ENCODE assay signal across 25 mouse cellular contexts in genomic region chr8:94776346-94776745, GRCm38 (mm10). TPM values are rescaled to one million over a fixed set of nuclear protein-coding genes. Genes with fewer than 3 reads are reported as not detected.
A peak's percentile ranks its signal among the peaks of the same experiment; 100 is the strongest.
DNase-seq lines count a peak whose midpoint lies in the region; TF ChIP-seq lines count a peak whose summit lies in the region.
"Had no signal": no experiment of that assay in that cellular context is flagged by ENCODE, and none has a peak within 500 bp of the region (broad histone marks: within the 10 kb centered on the region; RNA-seq: fewer than 3 reads in every experiment).

No protein-coding gene starts in this region.

- H3K4me1 ChIP-seq in cortical plate, adult 2 months (ENCODE audit: control insufficient read depth, insufficient read depth, low read length), result peaks cover 15% of the 10 kb centered on the region

- H3K27ac ChIP-seq in layer of hippocampus, adult 2 months, result no peak overlapping the region
- H3K27ac ChIP-seq in cortical plate, adult 2 months (ENCODE audit: insufficient read depth, low read length), result no peak overlapping the region
- H3K27ac ChIP-seq: embryonic facial prominence, embryonic 10.5 days; embryonic facial prominence, embryonic 12.5 days; forebrain, embryonic 10.5 days; forebrain, embryonic 12.5 days had no signal

- 0 out of 2 replicates have a peak, but pooled peaks have one; percentile 7 for TF ChIP-seq POLR2A in cortical plate, adult 2 months (IDR thresholded peaks at IDR 0.05; ENCODE audit: extremely low read depth, insufficient read depth, low read length)

- peak overlapping the region; percentile 9; the same call in 1 of the 2 replicates for H3K4me3 ChIP-seq in layer of hippocampus, adult 2 months
- peak overlapping the region; percentile 97; the same call in 1 of the 2 replicates for H3K4me3 ChIP-seq in cortical plate, adult 2 months (ENCODE audit: insufficient read depth, low read length)
- H3K4me3 ChIP-seq: embryonic facial prominence, embryonic 10.5 days; embryonic facial prominence, embryonic 12.5 days; forebrain, embryonic 10.5 days; forebrain, embryonic 12.5 days had no signal

- no peak for DNase-seq in layer of hippocampus, adult 2 months (ENCODE audit: low spot score in 2 of 2)
- no peak for DNase-seq in layer of hippocampus, adult 8-10 months (ENCODE audit: low spot score in 2 of 2)
- DNase-seq in 3T3-L1 (ENCODE audit: low read depth, low spot score) (peak; percentile 72), 416B (ENCODE audit: low read depth) (peak; percentile 88)
- DNase-seq in spleen, adult 18-20 months, result no peak
- DNase-seq in embryo, embryonic 10 days (ENCODE audit: low spot score), result no peak
- no peak for DNase-seq in adrenal gland, adult (ENCODE audit: inconsistent age in 2 of 2, low spot score in 1 of 2)
- DNase-seq: adrenal gland, adult 8-10 months; adrenal gland, postnatal 14 days; adrenal gland, postnatal 36 days; cerebellum, adult 11-12 months; cerebellum, adult 2 months; cerebellum, adult 9-10 months; cerebellum, postnatal 10 days; cerebellum, postnatal 25 days had no signal

- TF ChIP-seq CTCF in layer of hippocampus, adult 2 months (conservative IDR thresholded peaks at IDR 0.05), result no peak
- no peak for TF ChIP-seq CTCF in cortical plate, adult 2 months (IDR thresholded peaks at IDR 0.05; ENCODE audit: extremely low read depth, insufficient read depth, low read length)

RNA-seq across cellular contexts. Expression of gene Cx3cl1, which starts 4.5 kb away (rescaled TPM):
- 100 to 1,000 TPM; 396 to 397 TPM for total RNA-seq in layer of hippocampus, adult 2 months (2021)
- 100 to 1,000 TPM; 333 to 386 (median 359) TPM for total RNA-seq in layer of hippocampus, adult 8-10 months (2022)
- 654 and 664 TPM in 2 replicates for polyA plus RNA-seq in cortical plate, adult 2 months (2012; rRNA removed)
- polyA plus RNA-seq: CD4-positive, CD25-positive, alpha-beta regulatory T cell, adult 4 months; G1E had no signal

RNA-seq across cellular contexts. Expression of gene Ccl22, which starts 31.0 kb away (rescaled TPM):
- under 1 TPM in 1 of 2 experiments, not detected in 1; 0.37 TPM for total RNA-seq in layer of hippocampus, adult 2 months (2021)
- total RNA-seq in layer of hippocampus, adult 8-10 months (2022), result under 1 TPM in 2 of 4 experiments, not detected in 2; 0.33 to 0.40 TPM
- polyA plus RNA-seq in cortical plate, adult 2 months (2012; rRNA removed), result 0.33 and 0.34 TPM in 2 replicates
- total RNA-seq: adrenal gland, postnatal 36 days had no signal
- polyA plus RNA-seq: CD4-positive, CD25-positive, alpha-beta regulatory T cell, adult 4 months; embryonic facial prominence, embryonic 10.5 days; embryonic facial prominence, embryonic 12.5 days; embryonic facial prominence, embryonic 14.5 days; forebrain, embryonic 10.5 days; forebrain, embryonic 12.5 days; forebrain, embryonic 14.5 days; forebrain, embryonic 16.5 days had no signal

RNA-seq across cellular contexts. Expression of gene Ccl17, which starts 33.9 kb away (rescaled TPM):
- 1 to 10 TPM; 3.4 to 6.0 TPM for total RNA-seq in layer of hippocampus, adult 2 months (2021)
- 10 to 100 TPM in 1 of 4 experiments, 1 to 10 TPM in 3; 3.7 to 10.8 (median 6.9) TPM for total RNA-seq in layer of hippocampus, adult 8-10 months (2022)
- 4.4 TPM in 2 replicates for polyA plus RNA-seq in cortical plate, adult 2 months (2012; rRNA removed)
- total RNA-seq: adrenal gland, postnatal 14 days; G1E had no signal
- polyA plus RNA-seq: CD4-positive, CD25-positive, alpha-beta regulatory T cell, adult 4 months; embryonic facial prominence, embryonic 10.5 days; embryonic facial prominence, embryonic 12.5 days; forebrain, embryonic 10.5 days; G1E had no signal

Comparison
In these comparisons a context has a peak if more than half of its experiments do, and no peak if none do; other contexts are left out.
1. DNase-seq: peak in 3T3-L1 (single experiment) and 416B (single experiment); none in layer of hippocampus, adult 2 months (0 of 2), layer of hippocampus, adult 8-10 months (0 of 2), spleen, adult 18-20 months (0 of 2), embryo, embryonic 10 days (single experiment) and adrenal gland, adult (0 of 2).